Mouse (Mus musculus): ENCODE measurements around the gene Plekha3. TPM values are rescaled to one million over a fixed set of nuclear protein-coding genes. Genes with fewer than 3 reads are reported as not detected.

Plekha3 gene
- 10 to 100 TPM; 21.3 to 24.3 TPM for total RNA-seq (2021)

DNA sequence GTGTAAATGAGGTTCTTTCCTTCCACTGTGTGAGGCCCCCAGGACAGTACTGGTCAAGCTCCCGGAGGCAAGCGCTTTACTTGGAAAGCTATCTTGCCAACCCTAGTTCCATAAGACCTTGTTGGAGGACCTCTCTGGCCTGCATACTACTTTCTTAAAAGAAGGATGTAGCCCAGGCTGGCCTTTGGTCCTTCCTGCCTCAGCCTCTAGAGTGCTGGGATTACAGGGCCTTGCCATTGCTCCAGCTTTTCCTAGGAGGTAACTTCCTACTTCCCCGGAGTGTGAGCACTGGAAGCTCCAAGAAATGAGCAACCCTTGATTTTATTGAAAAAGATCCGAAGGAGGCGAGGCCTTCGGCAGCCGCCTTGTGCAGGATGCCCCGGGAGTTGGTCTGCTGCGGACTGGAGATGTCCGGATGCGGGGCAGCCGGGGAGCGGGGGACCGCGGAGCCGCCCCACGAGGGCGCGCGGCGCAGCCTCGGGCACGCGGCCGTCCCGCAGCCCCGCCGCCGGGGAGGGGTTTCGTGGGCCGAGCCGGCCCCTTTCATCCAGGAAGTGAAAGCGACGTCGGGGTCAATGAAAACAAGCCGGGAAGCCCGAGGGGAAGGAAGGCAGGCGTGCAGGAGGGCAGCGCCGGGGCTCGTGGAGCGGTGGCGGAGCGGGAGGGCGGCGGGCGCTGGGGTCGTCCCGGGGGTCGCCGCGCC is at the start of gene Plekha3:
Gene Plekha3 (plus strand): TSS at position 557 of the 703 bp plus-strand sequence.
- peak; percentile 87 to 89 for DNase-seq
- intact Hi-C loops (cut with DNase I): no loop called here

DNA sequence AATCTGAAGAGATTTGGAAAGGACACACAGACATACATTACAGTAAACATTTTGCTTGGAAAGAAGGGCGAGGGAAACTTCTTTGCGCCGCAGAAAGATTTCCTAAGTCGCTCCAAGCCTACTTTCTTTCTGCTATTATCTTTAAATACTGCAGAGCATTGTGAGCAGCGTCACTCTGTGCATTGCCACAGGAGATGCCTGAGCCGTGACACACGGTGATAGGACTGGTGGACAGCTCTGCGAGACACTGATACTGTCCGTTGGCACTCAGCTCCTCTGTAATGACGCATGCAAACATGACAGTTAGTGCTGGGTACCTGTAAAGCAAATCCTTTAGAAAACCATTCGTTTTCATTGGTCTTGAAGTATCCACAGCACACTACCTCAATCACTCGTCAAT is 44.8 kb upstream of the Plekha3 start:
- intact Hi-C loops (cut with DNase I): no loop called here
- DNase-seq: no peak

DNA sequence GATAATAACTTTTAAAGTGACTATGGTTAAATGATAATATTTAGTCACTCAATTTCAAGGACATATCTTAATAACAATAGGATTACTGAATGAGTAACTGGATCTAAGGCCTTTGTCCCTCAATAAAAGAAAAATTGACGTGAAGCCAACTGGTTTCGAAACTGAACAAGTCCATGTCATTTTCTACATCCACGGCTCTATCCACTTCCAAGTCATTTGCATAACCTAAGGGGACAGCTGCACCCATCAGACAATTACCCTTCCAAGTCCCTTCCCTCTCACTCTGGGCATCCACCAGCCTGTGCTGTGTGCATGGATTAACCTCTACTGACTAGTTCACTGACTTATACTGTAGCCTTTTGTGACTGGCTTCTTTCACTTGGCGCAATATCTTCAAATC is 43.5 kb upstream of the Plekha3 start:
- DNase-seq: no peak
- intact Hi-C loops (cut with DNase I): no loop called here

DNA sequence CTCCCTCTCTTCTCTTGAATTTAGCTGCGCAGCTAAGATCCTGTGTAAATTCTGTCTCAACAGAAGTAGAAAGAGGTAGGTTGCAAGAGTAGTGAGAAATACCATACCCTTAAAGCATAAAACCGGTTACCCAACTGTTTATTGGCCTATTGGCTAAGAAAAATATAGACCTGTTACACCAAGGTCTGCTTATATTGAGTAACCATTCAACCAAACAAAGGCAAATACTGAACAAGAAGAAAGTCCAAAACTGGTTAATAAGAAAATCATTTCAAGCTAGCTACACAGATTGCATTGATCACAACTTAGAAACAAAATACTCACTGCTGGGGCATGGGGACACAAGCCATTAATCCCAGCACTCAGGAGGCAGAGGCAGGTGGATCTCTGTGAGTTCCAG is 35.4 kb upstream of the Plekha3 start:
- no peak for DNase-seq
- intact Hi-C loops (cut with DNase I): no loop called here

DNA sequence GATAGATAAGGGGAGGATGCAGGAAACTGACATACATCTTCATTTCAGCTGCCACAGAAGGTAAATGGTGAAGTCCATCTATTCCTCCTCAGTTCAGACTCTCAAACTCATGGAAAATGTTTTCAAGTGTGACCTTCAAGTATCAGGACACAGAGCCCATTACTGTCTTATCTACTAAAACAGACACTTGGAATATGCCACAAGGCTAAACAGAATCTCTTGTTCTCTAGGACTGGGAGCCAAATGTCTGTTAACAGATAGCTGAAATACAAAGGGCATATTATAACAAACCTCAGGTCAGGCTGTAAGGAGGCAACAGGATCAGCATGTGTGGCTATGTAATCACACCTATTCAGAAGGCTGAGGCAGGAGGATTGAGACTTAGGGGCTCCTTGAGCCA is 31.3 kb upstream of the Plekha3 start:
- no peak for DNase-seq
- intact Hi-C loops (cut with DNase I): no loop called here

DNA sequence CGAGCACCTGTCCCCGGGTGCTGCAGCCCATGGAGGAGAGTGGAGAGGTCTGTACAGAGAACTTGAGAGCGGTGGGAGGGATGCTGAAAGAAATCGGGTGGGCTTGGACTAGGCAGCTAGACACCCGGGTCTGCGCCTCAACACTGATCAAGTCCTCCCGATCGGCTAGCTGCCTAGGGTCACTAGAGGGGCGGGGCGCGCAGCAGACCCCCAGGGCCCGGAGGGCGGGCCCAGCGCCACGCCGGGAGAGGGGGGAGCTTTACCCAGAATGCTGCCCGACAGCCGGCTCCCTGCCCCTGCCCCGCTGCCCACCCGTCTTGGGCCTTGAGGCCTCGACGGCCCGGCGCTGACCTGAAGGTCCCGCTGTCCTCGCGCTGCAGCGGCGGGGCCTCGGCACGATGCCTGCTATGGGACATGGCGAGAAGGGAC is 27.6 kb upstream of the Plekha3 start:
- intact Hi-C loops (cut with DNase I): no loop called here

DNA sequence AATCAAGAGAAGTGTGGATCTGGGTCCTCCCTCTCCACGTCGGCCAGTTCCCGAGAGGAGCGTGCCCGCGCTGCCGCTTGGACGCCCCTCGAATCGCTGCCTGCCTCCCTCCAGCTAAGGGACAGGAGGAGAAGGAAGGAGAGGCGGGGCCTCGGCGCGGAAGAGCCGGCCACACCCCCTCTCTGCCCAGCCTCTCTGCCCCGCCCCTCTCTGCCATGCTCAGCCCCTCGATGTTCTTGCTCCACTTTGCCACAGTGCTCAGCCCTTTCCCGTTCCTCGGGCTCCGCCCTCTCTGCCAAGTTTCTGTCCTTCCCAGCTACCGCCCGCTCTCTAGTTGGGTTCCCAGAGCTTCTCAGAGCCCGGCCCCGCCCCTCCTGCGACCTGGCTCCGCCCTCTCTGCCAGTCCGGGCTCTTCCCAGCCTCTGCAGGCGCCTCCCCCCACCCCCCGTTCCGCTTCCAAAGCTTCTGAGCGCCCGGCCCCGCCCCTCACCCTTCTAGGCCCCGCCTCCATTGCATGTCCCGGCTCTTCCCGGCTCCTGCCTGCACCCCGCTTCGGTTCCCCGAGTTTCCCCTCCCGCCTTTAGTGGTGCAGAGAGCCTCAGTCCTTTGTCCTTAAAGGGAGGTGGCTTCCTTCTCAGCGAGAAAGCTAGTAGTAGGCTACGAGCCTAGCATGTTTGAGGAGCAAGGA is 27.1 kb upstream of the Plekha3 start, which contains the start of the genes Prkra and Pjvk:
Gene Prkra (minus strand): TSS at position 133 of the 688 bp plus-strand sequence.
Gene Pjvk (plus strand): TSS at position 594 of the 688 bp plus-strand sequence.
- intact Hi-C loops (cut with DNase I): loop anchor here (2.0 kb wide), 1 partner anchor 25 kb away; the partner anchor contains the start of gene Fkbp7
- DNase-seq: peak; percentile 97 to 99

More for the DNA sequence above, 27.6 kb upstream of the Plekha3 start:
- DNase-seq: no peak

DNA sequence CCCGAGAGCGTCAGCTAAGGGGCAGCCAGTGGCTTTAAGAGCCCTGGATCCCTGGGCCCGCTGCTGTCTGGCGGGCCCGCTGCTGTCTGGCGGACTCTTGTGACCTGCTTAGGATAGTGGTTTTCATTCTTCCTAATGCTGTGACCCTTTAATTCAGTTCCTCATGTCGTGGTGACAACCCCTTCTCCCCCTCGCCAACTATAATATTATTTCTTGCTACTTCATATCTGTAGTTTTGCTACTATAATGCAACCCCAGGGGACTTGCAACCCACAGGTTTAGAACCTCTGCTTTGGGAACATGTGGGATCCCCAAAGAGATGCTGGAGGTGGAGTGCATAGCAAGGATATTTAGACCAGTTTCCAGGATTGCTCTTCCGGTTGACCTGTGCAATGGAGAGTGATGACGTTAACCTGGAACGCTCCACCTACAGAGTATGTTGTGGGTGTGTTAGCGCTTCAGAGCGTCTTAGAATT is 26.4 kb upstream of the Plekha3 start:
- no peak for DNase-seq
- intact Hi-C loops (cut with DNase I): loop anchor here (2.0 kb wide), 1 partner anchor 24 kb away; the partner anchor contains the start of gene Fkbp7

DNA sequence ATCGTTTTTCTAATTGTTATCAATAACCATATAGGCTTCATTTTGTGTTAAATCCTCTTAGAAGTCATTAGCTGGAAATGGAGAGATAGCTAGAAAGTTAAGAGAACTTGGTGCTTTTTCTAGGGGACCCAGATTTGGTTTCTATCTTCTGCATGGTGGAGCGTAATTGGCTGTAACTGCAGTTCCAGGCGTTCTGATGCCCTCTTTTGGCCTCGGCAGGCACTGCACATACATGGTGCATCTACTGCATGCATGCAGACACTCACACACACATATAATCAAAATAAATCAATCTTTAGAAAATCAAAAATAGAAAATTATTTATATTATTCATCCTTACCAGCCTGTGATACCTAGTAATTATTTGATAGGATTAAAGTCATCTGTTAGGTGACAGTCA is 22.0 kb upstream of the Plekha3 start:
- intact Hi-C loops (cut with DNase I): no loop called here

DNA sequence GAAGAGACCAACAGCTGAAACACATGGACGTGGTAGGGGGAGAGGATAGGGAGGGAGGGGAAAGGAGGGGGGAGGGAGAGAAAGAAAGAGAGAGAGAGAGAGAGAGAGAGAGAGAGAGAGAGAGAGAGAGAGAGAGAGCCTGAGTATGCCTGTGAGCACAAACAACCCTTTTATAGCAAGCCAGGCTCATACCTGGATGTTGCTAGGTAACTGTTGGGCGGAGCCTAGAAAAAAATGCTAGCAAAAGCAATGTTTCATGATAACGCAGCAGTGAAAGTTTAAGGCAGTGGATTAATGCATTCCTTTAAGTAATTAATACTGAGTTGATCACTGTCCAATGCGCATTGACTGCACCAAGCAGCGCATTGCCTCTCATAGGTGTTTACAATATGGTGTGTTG is 20.4 kb upstream of the Plekha3 start:
- DNase-seq: no peak
- intact Hi-C loops (cut with DNase I): no loop called here

More for the DNA sequence above, 22.0 kb upstream of the Plekha3 start:
- DNase-seq: no peak

DNA sequence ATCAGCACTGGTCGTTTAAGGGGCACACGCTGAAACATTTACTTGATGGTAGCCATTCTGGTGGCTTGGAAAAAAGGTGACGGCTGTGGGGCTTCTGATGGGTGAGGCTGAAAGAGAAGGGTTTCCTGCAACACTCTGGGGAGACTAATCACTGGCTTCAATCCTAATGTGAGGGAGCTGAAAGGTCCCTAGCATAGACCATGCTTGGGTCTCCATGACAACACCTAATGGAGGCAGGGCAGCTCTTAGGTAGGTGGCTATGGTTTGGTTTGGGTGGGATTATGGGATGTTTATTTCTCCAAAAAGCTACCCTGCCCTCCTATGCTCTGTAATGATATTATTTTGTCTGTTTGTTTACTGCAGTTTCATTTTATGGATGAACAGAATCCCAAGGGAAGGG is 19.6 kb upstream of the Plekha3 start:
- DNase-seq: no peak
- intact Hi-C loops (cut with DNase I): no loop called here

DNA sequence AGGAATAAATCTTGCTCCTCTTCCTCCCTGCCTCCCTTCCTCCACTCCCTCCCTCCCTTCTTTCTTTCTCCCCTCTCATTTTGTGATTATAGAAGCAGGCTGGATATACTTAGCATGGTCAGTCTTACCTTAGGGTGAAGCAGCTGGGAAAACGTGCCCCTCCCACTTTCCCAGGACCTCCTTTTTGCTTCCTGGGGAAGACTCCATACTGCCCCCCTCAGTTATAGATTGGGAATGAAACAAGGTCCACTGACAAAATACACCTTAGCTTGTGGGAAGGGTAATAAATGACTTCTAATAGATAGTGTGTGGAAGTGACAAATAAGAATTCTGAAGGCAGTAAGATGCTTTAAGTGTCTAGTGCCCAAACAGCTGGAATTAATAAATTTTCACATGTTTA is 19.1 kb upstream of the Plekha3 start:
- DNase-seq: no peak
- intact Hi-C loops (cut with DNase I): no loop called here

DNA sequence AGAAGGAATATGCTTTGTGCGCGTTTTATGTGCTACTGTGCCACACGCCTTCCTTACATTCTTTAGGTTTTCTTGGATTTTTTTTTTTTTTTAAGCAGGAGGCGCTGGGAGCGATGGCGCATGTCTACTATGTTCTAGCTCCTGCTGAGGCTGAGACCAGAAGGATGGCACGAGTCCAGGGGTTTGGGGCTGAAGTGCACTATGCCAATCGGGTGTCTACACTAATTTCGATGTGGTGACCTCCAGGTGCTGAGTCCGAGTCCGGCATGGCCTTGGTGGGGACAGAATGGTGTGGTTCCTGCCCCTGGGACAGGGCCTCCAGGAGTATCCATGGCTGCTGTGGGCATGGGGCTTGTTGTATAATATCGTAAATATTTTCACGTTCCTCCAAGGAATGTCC is 16.5 kb upstream of the Plekha3 start:
- intact Hi-C loops (cut with DNase I): no loop called here
- no peak for DNase-seq

DNA sequence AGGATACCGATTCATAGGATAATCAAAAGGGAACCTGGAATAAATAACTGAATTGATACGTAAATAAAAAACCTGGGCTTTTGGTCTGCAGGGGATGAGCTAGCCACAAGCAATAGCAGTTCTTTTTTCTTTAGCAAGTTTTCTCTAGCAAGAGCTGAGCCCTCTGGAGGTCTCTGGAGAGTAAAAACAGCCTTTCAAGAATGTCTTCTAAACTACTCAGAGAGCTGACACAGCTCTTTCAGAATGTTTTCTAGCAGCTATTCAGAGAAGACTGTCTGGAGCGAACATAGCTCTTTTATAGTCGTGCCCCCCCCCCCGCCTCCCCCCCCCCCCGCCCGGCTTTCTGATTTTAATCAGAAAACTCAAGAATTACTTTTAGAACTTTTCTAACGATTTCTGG is 15.7 kb upstream of the Plekha3 start:
- DNase-seq: no peak
- intact Hi-C loops (cut with DNase I): no loop called here

DNA sequence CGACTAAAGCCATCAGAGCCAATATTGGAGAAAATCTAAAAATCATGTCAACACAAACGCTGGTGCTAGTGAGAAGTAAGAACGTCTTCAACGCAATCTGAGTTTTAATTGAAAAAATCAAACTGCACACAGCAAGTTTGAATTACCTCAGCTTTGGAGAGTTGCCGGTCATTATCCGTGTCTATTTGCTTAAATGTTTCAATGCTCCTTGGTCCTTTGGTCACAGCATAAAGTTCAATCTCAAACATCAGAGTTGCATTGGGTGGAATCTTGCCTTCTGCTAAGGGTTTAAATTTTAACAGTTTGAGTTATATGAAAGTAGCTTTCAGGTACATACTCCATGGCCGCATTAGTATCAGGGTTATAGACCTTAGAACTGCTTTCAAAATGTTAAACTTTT is 9.6 kb upstream of the Plekha3 start:
- intact Hi-C loops (cut with DNase I): no loop called here
- no peak for DNase-seq

DNA sequence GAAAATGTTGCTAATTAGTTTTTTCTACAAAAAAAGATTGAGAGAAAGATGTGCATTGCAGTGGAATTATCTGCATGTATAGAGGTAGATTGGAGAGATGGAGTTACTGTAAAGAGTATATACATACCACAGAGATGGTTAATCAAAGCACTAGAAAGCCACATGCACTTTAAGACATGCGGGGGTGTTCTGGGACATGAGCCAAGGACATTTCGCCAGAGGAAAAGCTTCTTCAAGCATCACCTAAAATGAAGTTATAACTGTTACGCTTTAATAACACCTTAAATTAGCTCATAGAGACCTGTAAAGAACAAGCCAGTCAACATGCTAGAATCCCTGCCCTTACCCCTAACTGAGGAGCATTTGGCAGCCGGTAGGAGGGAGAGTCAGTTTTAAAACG is 7.9 kb upstream of the Plekha3 start:
- DNase-seq: peak in 1 of 2 experiments; percentile 6
- intact Hi-C loops (cut with DNase I): no loop called here

DNA sequence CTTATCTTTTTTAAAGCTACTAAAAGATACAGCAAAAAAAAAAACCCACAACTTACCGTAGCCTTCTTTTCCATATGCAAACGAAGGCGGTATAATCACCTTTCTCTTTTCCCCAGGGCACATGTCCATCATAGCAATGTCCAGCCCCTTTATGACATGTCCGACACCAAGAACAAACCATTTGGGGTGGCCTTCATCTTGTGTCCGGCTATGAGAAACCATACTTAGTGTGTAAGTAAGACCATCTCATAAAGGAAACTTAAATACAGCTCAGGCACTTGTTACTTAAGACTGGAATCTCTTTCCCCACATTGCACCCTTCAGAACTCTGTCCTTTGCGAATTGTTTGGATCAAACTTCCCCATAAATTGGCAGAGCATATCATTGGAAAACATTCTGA is 3.4 kb upstream of the Plekha3 start:
- no peak for DNase-seq
- intact Hi-C loops (cut with DNase I): loop anchor here (2.0 kb wide), 1 partner anchor 23 kb away; the partner anchor contains the start of genes Pjvk and Prkra

DNA sequence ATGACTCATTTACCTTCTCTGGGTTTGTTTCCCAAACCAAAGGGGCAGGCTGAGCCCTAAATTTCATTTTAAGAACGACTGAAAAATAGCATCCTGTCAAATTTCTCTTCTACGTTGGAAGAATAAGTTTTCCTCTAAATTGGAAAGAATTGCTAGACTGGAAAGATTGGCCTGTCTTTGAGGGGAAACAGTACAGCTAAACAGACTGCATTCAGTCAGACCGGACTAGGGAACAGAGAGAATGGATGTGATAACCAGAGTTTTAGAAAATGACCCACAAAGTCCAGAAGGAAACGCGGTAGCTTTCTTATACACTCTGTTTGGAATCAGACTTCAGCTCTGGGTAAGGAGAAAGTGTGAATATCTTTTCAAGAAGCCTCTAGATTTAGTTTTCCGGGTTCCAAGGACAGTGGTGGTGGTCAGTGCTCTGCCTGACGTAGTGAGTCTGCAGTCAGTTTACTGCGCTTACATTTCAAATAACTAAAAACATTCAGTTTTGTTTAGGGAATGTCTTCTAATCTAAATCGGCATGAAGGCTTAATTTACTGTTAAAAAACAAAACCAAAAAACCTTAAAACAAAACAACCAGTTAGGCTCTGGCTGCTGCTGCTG is 2.8 kb upstream of the Plekha3 start:
- peak in 1 of 2 experiments; percentile 14 for DNase-seq
- intact Hi-C loops (cut with DNase I): loop anchor here (2.0 kb wide), 1 partner anchor 23 kb away; the partner anchor contains the start of genes Pjvk and Prkra

DNA sequence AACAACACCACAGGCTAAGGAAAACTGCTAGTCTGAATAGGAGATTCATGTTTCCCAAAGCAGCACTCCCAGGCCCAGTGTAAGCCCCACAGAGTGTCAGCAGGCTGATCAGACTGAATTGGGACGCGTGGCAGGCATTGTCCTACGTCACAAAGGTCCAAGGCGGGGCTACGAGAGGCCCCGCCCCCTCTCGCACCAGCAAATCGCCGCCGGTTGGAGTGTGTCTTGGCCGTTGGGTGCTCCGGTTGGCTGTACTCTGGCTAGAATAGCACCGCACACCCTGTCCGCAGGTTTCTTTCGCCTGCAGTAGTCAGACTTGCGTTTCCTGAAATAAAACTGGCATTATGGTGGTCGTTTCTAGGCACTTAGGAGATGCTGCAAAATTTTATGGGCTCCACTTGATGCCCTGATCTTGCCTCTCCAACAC is 2.1 kb upstream of the Plekha3 start, which contains the start of gene Fkbp7:
Gene Fkbp7 (minus strand): TSS at position 151 of the 427 bp plus-strand sequence.
- DNase-seq: peak; percentile 94
- intact Hi-C loops (cut with DNase I): loop anchor here (2.0 kb wide), 1 partner anchor 24 kb away; the partner anchor contains the start of genes Pjvk and Prkra

DNA sequence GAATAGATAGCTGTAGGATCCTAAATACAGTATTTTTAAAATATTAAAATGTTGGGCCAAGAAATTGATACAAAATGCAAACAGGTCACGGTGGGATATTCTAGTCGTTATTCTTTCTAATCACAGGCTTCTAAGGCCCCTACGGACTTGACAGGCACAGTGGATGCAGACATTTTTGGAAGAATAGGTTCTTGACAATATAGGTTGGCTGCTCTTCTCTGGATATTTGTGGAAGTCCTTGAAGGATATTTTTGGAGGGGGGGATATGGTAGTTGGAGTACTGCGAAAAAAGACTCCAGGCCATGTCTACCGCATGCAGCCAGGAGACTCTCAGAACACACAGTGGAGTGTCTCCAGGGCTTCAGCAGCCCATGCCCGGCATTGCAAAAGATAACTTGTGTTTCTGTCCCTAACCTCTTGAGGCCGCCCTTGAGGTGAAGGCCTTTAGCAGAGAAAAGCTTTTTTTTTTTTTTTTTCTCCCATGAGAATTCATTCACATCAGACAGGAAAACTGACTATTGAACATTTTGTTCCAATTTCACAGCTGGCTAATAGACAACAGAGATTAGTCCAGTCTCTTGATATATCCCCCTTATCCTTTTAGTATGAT is 1.5 kb upstream of the Plekha3 start:
- DNase-seq: peak; percentile 68 to 70
- intact Hi-C loops (cut with DNase I): loop anchor here (2.0 kb wide), 1 partner anchor 25 kb away; the partner anchor contains the start of genes Pjvk and Prkra
